Mouse (Mus musculus) CD4-positive, CD25-positive, alpha-beta regulatory T cell, adult 9 weeks (primary cell): ENCODE data around the gene Cdh16. TPM values are rescaled to one million over a fixed set of nuclear protein-coding genes. Genes with fewer than 3 reads are reported as not detected.

Experiments
- polyA plus RNA-seq: library from polyadenylated mRNA; unstranded; fragments of 100-300 nt; shearing (Covaris generic); gene quantifications from one replicate; pipeline ENCODE4 v1.2.1, GENCODE M21; 2017

Cdh16 gene
- not detected for polyA plus RNA-seq

DNA sequence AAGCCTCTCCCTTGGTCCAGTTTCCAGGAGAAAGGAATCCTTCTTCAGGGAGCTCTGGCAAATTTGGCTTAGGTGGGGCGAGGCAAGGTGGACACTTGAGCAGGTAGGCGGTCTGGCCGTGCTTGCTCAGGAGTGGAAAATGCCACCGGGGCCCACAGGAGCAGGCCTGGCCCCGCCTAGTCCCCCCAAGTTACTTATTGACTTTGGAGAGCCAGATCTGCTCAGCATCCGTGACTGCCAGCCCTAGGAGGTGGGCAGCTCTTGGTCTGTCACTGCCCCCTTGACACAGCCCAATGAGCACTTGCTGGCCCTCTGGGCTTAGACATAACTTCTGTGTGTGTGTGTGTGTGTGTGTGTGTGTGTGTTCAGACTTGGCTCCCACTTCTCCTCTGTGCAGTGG, at the start of gene Cdh16:
TSS of gene Cdh16 (minus strand) at position 236 of the 400 bp plus-strand sequence.

DNA sequence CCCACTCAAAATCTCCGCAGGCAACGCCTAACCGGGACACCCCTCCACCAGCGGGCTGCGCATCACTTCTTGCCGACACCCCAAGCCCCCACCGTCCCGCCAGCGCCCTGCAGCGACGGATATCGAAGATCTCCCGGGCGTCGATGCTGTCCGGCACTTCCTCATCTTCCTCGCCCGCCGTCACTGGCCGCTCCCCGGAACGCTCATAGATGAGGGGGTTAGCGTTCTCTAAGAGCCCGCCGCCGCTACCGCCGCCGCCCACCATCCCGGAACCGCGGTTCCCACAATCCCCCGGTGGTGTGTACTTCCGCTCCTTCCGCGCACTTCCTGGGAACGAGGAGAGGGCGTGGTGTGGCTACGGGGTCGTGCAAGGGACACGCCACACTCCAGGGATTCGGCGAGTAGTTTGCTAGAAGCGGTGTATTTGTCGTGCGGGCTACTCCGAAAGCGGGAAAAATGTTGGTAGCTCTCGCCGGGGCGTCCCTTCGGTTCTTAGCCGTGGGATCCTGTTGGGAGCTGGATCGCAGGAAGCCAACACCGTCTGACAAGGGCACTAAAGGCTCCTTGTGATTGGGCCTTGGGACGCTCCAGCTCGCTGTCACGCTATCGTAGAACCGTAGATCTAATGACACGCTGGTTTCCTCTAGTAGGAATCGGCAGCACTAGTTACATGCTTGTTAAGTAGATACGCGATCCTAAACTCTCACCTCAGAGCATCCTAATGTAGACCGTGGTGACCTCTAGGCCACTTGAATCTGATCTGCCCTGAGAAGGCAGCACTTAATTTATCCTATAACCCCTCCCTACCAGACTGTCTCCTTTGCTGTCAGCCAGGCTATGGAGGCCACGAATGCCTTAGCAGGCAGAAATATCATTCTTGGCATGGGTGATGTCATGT, 17.5 kb upstream of the Cdh16 start, which contains the start of gene Ciao2b:
TSS of gene Ciao2b (minus strand) at position 540 of the 898 bp plus-strand sequence.

DNA sequence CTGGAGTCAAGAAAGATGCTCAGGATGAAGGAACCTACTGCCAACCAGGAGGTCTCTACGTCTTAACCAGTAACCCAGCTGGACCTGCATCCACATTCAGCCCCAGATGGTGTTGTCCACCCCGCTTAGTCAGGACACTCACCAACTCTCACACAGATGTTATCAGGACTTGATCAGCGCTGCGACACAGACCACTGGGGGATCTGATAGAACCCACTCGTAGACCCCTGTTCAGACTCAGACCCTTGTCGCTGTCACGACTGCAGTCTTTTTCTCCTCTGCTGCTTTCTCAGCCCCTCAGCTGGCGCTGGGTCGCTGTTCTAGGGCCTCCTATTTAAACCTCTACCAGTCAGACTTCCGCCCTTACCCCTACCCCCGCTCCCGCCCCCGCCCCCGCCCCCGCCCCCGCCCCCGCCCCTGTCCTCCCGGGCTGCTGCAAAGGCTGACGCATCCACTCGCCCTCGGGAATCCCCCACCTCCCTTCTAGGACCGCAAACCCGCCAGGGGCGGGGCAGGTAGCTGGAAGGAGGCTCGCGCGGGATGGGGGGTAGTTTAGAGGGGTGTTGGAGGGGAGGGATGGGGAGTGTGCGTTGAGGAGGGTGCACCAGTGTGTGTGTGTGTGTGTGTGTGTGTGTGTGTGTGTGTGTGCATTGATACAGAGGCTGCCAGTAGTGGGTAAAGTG, 6.9 kb upstream of the Cdh16 start, which contains the start of gene Rrad:
TSS of gene Rrad (minus strand) at position 347 of the 683 bp plus-strand sequence.

DNA sequence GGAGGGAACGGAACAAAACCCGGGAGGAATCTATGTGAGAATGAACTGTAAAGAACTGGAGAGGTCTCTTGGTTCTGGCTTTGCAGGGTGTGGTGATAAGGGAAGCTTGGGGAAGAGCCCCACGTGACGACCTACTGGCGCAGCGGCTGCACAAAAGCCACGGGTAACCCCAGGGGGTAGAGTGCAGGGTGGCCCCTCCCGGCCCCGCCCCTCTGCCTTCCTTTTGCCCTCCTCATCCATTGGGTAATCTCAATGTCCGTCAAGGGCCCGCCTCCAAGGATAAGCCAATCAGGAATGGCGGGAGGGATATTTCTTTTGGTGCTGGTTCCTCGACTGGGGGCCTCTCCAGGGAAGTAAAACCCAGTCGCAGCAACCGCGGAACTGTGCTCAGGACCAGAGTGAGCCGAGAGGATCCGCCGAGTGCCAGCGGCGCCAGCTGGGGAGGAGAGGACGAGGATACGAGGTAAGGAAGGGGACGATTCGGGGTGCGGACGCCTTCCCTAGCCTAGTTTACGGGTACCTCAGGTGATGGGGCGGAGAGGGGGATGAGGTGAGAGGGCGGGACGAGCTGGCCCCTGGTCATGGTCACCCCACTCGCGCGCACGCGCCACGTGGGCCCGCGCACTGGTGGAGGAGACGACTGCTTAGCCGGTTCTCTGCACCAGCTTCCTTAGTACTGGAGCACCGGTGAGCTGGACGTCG, 32.9 kb downstream of the Cdh16 start, which contains the start of gene Pdp2:
TSS of gene Pdp2 (plus strand) at position 319 of the 702 bp plus-strand sequence.

Other genes starting within 250 kb of the Cdh16 start
- gene Cmtm4, start 228.6 kb downstream of the Cdh16 start, polyA plus RNA-seq: 0.09 TPM
- gene Dync1li2, start 181.3 kb downstream of the Cdh16 start, polyA plus RNA-seq: 52.2 TPM
- 0.12 TPM for gene Terb1, start 114.5 kb downstream of the Cdh16 start, polyA plus RNA-seq
- 103 TPM for gene Nae1, start 89.8 kb downstream of the Cdh16 start, polyA plus RNA-seq
- gene Car7, start 89.7 kb downstream of the Cdh16 start, polyA plus RNA-seq: 5.3 TPM
- 7.9 TPM for gene Pdp2, start 32.9 kb downstream of the Cdh16 start, polyA plus RNA-seq
- gene Rrad, start 6.9 kb upstream of the Cdh16 start, polyA plus RNA-seq: 21.7 TPM
- gene Ciao2b, start 17.6 kb upstream of the Cdh16 start, polyA plus RNA-seq: 164 TPM
- gene Ces2a, start 109.6 kb upstream of the Cdh16 start, polyA plus RNA-seq: not detected
- gene Ces2b, start 207.2 kb upstream of the Cdh16 start, polyA plus RNA-seq: not detected
- gene Ces2c, start 222.7 kb upstream of the Cdh16 start, polyA plus RNA-seq: 26.2 TPM